Mouse (Mus musculus) spleen, postnatal 0 days (tissue): ENCODE data around the gene Irs2. TPM values are rescaled to one million over a fixed set of nuclear protein-coding genes. Genes with fewer than 3 reads are reported as not detected.

ENCODE experiments used
- polyA plus RNA-seq: library from polyadenylated mRNA; unstranded; fragments of >200 nt; fragmentation: Nextera tagmentation; extraction: Ambion mirVana; gene quantifications from 2 replicates; pipeline ENCODE4 v1.2.1, GENCODE M21; 2015

Irs2 gene
- polyA plus RNA-seq: 3.4 and 4.4 TPM in 2 replicates

DNA sequence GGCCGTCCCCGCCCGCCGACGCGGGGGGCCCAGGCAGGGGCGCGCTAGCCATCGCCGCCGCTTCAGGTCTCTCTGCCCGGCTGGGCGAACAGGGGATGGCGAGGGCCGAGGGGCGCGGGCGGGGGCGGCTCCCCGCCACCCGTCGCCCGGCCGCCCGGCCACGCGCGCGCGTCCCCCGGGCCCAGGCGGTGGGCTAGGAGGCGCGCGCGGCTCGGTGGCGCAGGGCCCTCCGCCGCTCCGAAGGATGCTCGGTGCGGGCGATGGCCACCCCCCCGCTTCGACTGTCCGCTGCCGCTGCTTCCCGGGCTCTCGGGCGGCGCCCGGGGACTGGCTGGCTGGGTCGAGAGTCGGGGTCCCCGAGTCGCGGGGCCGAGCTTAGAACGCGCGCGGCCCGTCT, at the start of gene Irs2:
TSS of gene Irs2 (minus strand) at position 80 of the 397 bp plus-strand sequence.

